Mouse (Mus musculus) neural tube, embryonic 14.5 days (tissue): ENCODE data around the gene Ahdc1. TPM values are rescaled to one million over a fixed set of nuclear protein-coding genes. Genes with fewer than 3 reads are reported as not detected.
A peak's percentile ranks its signal among the peaks of the same experiment; 100 is the strongest.

Experiments
- ATAC-seq: fragments of 200-750 bp; cut with Nextera tagmentation; 2 replicates; pipeline ENCODE4 v1.8.0; 2017; ENCODE audit warnings: low read depth, mild to moderate bottlenecking, moderate TSS enrichment, moderate library complexity
- H3K27ac ChIP-seq: fragments of 300-500 bp; sonication (generic); 2 replicates; pipeline ENCODE4 v1.5.1; 2014; ENCODE audit warnings: low read depth, mild to moderate bottlenecking, control low read depth, low read length, moderate library complexity, mixed read lengths
- H3K27me3 ChIP-seq: fragments of 300-500 bp; sonication (generic); 2 replicates; pipeline ENCODE4 v1.6.1; 2014; ENCODE audit warnings: low read length; ENCODE audit not compliant: control insufficient read depth, insufficient read depth
- H3K36me3 ChIP-seq: fragments of 300-500 bp; sonication (generic); 2 replicates; pipeline ENCODE4 v1.6.1; 2014; ENCODE audit warnings: low read length, mixed read lengths; ENCODE audit not compliant: control insufficient read depth, insufficient read depth
- H3K4me1 ChIP-seq: fragments of 300-500 bp; sonication (generic); 2 replicates; pipeline ENCODE4 v1.6.1; 2014; ENCODE audit warnings: low read length; ENCODE audit not compliant: control insufficient read depth, insufficient read depth
- H3K4me2 ChIP-seq: fragments of 300-500 bp; sonication (generic); 2 replicates; pipeline ENCODE4 v1.6.1; 2014; ENCODE audit warnings: mild to moderate bottlenecking, low read depth, low read length, control low read depth
- H3K4me3 ChIP-seq: fragments of 300-500 bp; sonication (generic); 2 replicates; pipeline ENCODE4 v1.5.1; 2014; ENCODE audit warnings: low read depth, low read length, control low read depth, mixed read lengths
- H3K9ac ChIP-seq: fragments of 300-500 bp; sonication (generic); replicated peaks from 2 replicates; pipeline ENCODE4 v1.6.1; 2014; ENCODE audit warnings: low read depth, mild to moderate bottlenecking, control low read depth, low read length, mixed read lengths
- H3K9me3 ChIP-seq: fragments of 300-500 bp; sonication (generic); 2 replicates; pipeline ENCODE4 v1.6.1; 2016; ENCODE audit warnings: low read length; ENCODE audit not compliant: control insufficient read depth
- WGBS: fragments of 180-500 bp; shearing (Covaris S2); extraction: QIAGEN DNeasy Blood & Tissue Kit; methylation state at CpG from one replicate; pipeline ENCODE4 v1.1.7; 2014; 5-methylcytosine and 5-hydroxymethylcytosine counted together
- polyA plus RNA-seq: library from polyadenylated mRNA; unstranded; fragments of >200 nt; fragmentation: Nextera tagmentation; extraction: Ambion mirVana; gene quantifications from 2 replicates; pipeline ENCODE4 v1.2.1, GENCODE M21; 2014

Gene Ahdc1
- polyA plus RNA-seq: 12.2 and 13.1 TPM in 2 replicates

GRCm38 (mm10) chr4:133011028-133011820, at the start of gene Ahdc1:
Gene Ahdc1 (plus strand): TSS chr4:133011260.
- WGBS: under 1% methylated on average over 63 of the region's 66 CpGs
- H3K27ac ChIP-seq: peak within 1 kb of the TSS; percentile 95
- peaks cover 24% of the 10 kb centered on the region for H3K4me1 ChIP-seq
- H3K4me2 ChIP-seq: peak within 1 kb of the TSS; percentile 92
- no peaks in the 10 kb centered on the region for H3K36me3 ChIP-seq
- H3K9me3 ChIP-seq: no peaks in the 10 kb centered on the region
- peak within 1 kb of the TSS; percentile 99 for H3K9ac ChIP-seq
- peak within 1 kb of the TSS; percentile 99 for H3K4me3 ChIP-seq
- peak; percentile 85 for ATAC-seq
- no peaks in the 10 kb centered on the region for H3K27me3 ChIP-seq

DNA sequence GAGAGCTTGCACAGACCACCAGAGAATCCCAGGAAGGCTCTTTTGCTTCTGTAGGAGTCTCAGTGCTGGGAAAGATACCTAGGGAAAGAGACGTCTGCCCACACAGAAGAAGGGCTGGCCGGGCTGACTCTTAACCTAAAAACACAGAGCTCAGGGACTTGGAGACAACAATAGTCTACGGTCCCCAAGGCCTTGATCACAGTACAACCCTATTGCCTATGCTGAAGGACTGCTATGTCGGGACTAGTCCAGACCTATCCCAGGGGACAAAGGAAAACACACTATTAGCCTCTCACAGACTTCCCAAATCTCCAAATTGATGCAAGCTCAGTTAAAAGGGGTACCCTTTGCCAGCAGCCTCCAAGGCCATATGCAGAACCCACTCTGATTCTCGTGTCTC, 49.2 kb upstream of the Ahdc1 start:
- no peak overlapping the region for H3K27ac ChIP-seq
- H3K36me3 ChIP-seq: no peaks in the 10 kb centered on the region
- no peaks in the 10 kb centered on the region for H3K27me3 ChIP-seq
- no peak for ATAC-seq
- H3K4me3 ChIP-seq: no peak overlapping the region
- H3K4me1 ChIP-seq: no peaks in the 10 kb centered on the region
- no peaks in the 10 kb centered on the region for H3K9me3 ChIP-seq
- no peak overlapping the region for H3K4me2 ChIP-seq
- no peak overlapping the region for H3K9ac ChIP-seq
- 73% methylated on average over 5 of the region's 5 CpGs for WGBS

- no peaks in the 10 kb centered on the region for H3K4me1 ChIP-seq
- no peak overlapping the region for H3K4me3 ChIP-seq
- H3K36me3 ChIP-seq: no peaks in the 10 kb centered on the region
- H3K27ac ChIP-seq: no peak overlapping the region
- H3K4me2 ChIP-seq: no peak overlapping the region
- no peak for ATAC-seq
- H3K9ac ChIP-seq: no peak overlapping the region
- no peaks in the 10 kb centered on the region for H3K27me3 ChIP-seq
- WGBS: 93% methylated on average over 4 of the region's 4 CpGs
- H3K9me3 ChIP-seq: no peaks in the 10 kb centered on the region
Observed at GRCm38 (mm10) chr4:132962628-132963027, 48.4 kb upstream of the Ahdc1 start.

GRCm38 (mm10) chr4:132963436-132963835, 47.6 kb upstream of the Ahdc1 start:
- no peaks in the 10 kb centered on the region for H3K27me3 ChIP-seq
- WGBS: 48% methylated on average over 2 of the region's 2 CpGs
- no peak overlapping the region for H3K4me2 ChIP-seq
- no peaks in the 10 kb centered on the region for H3K36me3 ChIP-seq
- no peak overlapping the region for H3K4me3 ChIP-seq
- H3K9ac ChIP-seq: no peak overlapping the region
- no peak for ATAC-seq
- no peak overlapping the region for H3K27ac ChIP-seq
- no peaks in the 10 kb centered on the region for H3K4me1 ChIP-seq
- no peaks in the 10 kb centered on the region for H3K9me3 ChIP-seq

- H3K4me1 ChIP-seq: no peaks in the 10 kb centered on the region
Observed at GRCm38 (mm10) chr4:132964064-132964463, 47.0 kb upstream of the Ahdc1 start.

DNA sequence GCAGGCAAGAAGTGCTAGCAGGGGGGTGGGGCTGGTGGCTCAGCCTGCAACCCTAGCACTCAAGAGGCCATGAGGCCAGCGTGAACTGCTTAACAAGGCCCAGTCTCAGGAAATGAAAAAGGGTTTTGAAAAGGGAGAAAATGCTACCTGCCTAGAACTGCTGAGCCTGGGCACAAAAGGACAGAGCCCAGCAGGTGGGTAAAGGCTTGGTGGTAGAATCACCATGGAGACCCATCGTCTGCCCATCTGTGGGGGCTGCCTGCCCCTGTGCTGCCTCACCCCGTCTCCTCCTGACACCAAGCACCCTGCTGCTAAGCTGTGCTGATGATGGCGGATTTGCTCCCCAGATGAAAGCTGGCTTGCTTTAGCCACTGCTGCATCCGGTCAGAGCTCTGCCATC, 46.6 kb upstream of the Ahdc1 start:
- no peak overlapping the region for H3K27ac ChIP-seq
- WGBS: 20% methylated on average over 5 of the region's 5 CpGs
- H3K4me3 ChIP-seq: no peak overlapping the region
- H3K36me3 ChIP-seq: no peaks in the 10 kb centered on the region
- no peaks in the 10 kb centered on the region for H3K9me3 ChIP-seq
- no peaks in the 10 kb centered on the region for H3K27me3 ChIP-seq
- H3K4me2 ChIP-seq: no peak overlapping the region
- no peak for ATAC-seq
- H3K9ac ChIP-seq: no peak overlapping the region
- no peaks in the 10 kb centered on the region for H3K4me1 ChIP-seq

More at GRCm38 (mm10) chr4:132964064-132964463, 47.0 kb upstream of the Ahdc1 start:
- Histone ChIP-seq H3K9me3 (no peaks in the 10 kb centered on the region), H3K36me3 (no peaks in the 10 kb centered on the region), H3K27ac (no peak overlapping the region), H3K4me3 (no peak overlapping the region), H3K27me3 (no peaks in the 10 kb centered on the region), H3K9ac (no peak overlapping the region), H3K4me2 (no peak overlapping the region)
- WGBS: 39% methylated on average over 3 of the region's 3 CpGs
- no peak for ATAC-seq

DNA sequence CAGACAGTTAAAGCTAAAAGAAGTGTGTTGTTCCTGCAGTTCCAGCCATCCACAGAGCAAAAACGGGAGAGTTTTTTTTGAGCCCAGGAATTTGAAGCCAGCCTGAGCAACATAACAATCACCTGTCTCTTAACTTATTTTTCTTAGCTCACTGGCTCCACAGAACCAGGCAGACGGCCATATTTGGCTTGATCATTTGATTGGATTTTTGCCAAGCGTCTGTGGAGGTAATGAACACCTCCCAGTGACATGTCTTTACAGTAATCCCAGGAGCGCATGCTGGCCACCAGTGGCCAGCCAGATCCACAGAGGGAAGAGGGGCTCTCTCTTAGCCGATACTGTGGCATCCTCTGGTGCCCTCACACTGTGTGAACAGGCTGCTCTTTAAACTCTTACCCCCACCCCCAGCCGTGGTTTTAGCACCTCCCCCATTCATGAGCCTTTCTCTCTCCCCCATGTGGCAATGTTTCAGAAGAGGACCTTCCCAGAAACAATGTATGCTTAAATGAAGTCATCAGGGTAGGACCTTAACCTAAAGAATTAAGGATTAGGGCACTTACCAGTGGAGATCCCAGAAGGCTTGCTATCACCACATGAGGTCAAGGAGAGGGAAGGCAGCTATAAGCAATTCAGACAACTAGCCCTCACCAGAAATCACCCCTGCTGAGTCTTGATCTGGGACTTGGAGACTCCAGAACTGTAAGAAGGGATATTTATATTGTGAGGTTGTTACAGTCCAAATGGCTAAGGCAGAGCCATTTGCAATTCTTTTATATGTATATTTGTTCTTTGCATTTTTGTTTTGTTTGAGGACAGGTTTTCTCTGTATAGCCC, 42.7 kb upstream of the Ahdc1 start:
- H3K27ac ChIP-seq: no peak overlapping the region
- H3K9ac ChIP-seq: no peak overlapping the region
- H3K27me3 ChIP-seq: 0 out of 2 replicates have a peak, but pooled peaks cover 5% of the 10 kb centered on the region
- H3K4me1 ChIP-seq: no peaks in the 10 kb centered on the region
- H3K9me3 ChIP-seq: no peaks in the 10 kb centered on the region
- H3K4me3 ChIP-seq: no peak overlapping the region
- WGBS: 52% methylated on average over 6 of the region's 6 CpGs
- no peak for ATAC-seq
- no peak overlapping the region for H3K4me2 ChIP-seq
- no peaks in the 10 kb centered on the region for H3K36me3 ChIP-seq

GRCm38 (mm10) chr4:132971601-132972000, 39.5 kb upstream of the Ahdc1 start:
- peaks cover 13% of the 10 kb centered on the region; the same call in 1 of the 2 replicates for H3K27me3 ChIP-seq
- H3K4me3 ChIP-seq: no peak overlapping the region
- H3K4me1 ChIP-seq: peaks cover 11% of the 10 kb centered on the region
- H3K4me2 ChIP-seq: no peak overlapping the region
- ATAC-seq: no peak
- no peak overlapping the region for H3K9ac ChIP-seq
- no peaks in the 10 kb centered on the region for H3K36me3 ChIP-seq
- H3K27ac ChIP-seq: no peak overlapping the region
- H3K9me3 ChIP-seq: no peaks in the 10 kb centered on the region
- WGBS: 70% methylated on average over 6 of the region's 6 CpGs

DNA sequence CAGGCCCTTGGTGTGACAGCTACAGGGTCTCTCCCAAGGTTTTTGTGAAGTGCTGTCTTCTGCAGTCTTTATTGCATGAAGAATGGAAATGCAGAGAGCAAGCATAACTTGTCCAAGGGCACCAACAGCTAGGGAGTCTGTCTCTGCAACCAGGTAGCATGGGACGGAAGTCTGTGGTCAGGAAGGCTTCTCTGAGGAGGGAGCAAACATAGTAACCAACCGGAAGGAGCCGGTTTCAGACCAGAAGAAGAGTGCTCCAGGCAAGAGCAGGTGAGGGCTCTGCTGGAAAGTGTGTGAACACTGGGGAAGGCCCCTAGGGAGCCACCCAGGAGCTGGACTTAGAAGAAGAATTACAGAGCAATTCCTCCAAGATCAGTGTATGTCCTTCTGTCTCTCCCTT, 39.0 kb upstream of the Ahdc1 start:
- H3K9ac ChIP-seq: no peak overlapping the region

More for the DNA sequence above, 39.0 kb upstream of the Ahdc1 start:
- H3K4me2 ChIP-seq: no peak overlapping the region
- H3K4me3 ChIP-seq: no peak overlapping the region
- no peaks in the 10 kb centered on the region for H3K36me3 ChIP-seq
- WGBS: 79% methylated on average over 3 of the region's 3 CpGs
- H3K4me1 ChIP-seq: peaks cover 11% of the 10 kb centered on the region
- no peak for ATAC-seq
- H3K27ac ChIP-seq: no peak overlapping the region
- no peaks in the 10 kb centered on the region for H3K9me3 ChIP-seq
- H3K27me3 ChIP-seq: peaks cover 13% of the 10 kb centered on the region; the same call in 1 of the 2 replicates
